Mouse (Mus musculus): ENCODE data around the gene Uroc1.

The Uroc1 gene

GRCm38 (mm10) chr6:90332561-90333425 lies at the start of gene Uroc1:
Uroc1 (plus strand) TSS chr6:90333284.
- DNase-seq (ENCODE audit: low read depth, low spot score): no peak

- peak; percentile 77 for DNase-seq (ENCODE audit: low read depth, low spot score)
Measured at GRCm38 (mm10) chr6:90288265-90288664, 44.8 kb upstream of the Uroc1 start.

GRCm38 (mm10) chr6:90300919-90301318 lies 32.2 kb upstream of the Uroc1 start, which contains the start of gene BC048671:
BC048671 (plus strand) TSS chr6:90301219.
- DNase-seq (ENCODE audit: low read depth, low spot score): no peak

GRCm38 (mm10) chr6:90306315-90306975 lies 26.6 kb upstream of the Uroc1 start:
- no peak for DNase-seq (ENCODE audit: low read depth, low spot score)

GRCm38 (mm10) chr6:90308839-90309778 lies 24.0 kb upstream of the Uroc1 start:
- DNase-seq (ENCODE audit: low read depth, low spot score): no peak

GRCm38 (mm10) chr6:90315961-90316360 lies 17.1 kb upstream of the Uroc1 start:
- no peak for DNase-seq (ENCODE audit: low read depth, low spot score)

GRCm38 (mm10) chr6:90317510-90318258 lies 15.4 kb upstream of the Uroc1 start:
- DNase-seq (ENCODE audit: low read depth, low spot score): no peak

GRCm38 (mm10) chr6:90319019-90319418 lies 14.1 kb upstream of the Uroc1 start:
- DNase-seq (ENCODE audit: low read depth, low spot score): no peak

GRCm38 (mm10) chr6:90319475-90320191 lies 13.5 kb upstream of the Uroc1 start:
- DNase-seq (ENCODE audit: low read depth, low spot score): no peak

GRCm38 (mm10) chr6:90320429-90320828 lies 12.7 kb upstream of the Uroc1 start:
- DNase-seq (ENCODE audit: low read depth, low spot score): no peak

GRCm38 (mm10) chr6:90321811-90322210 lies 11.3 kb upstream of the Uroc1 start:
- peak; percentile 74 for DNase-seq (ENCODE audit: low read depth, low spot score)

- peak; percentile 24 for DNase-seq (ENCODE audit: low read depth, low spot score)
Measured at GRCm38 (mm10) chr6:90324026-90324425, 9.1 kb upstream of the Uroc1 start.

- DNase-seq (ENCODE audit: low read depth, low spot score): no peak
Measured at GRCm38 (mm10) chr6:90324463-90324862, 8.6 kb upstream of the Uroc1 start.

- DNase-seq (ENCODE audit: low read depth, low spot score): no peak
Measured at GRCm38 (mm10) chr6:90324991-90325390, 8.1 kb upstream of the Uroc1 start, which contains the start of gene Chst13. Chst13 (minus strand) TSS chr6:90325185.

GRCm38 (mm10) chr6:90327670-90328069 lies 5.4 kb upstream of the Uroc1 start:
- peak; percentile 73 for DNase-seq (ENCODE audit: low read depth, low spot score)

GRCm38 (mm10) chr6:90329953-90330352 lies 3.1 kb upstream of the Uroc1 start:
- DNase-seq (ENCODE audit: low read depth, low spot score): peak; percentile 71

GRCm38 (mm10) chr6:90334244-90334643 lies 1.2 kb downstream of the Uroc1 start:
- no peak for DNase-seq (ENCODE audit: low read depth, low spot score)

GRCm38 (mm10) chr6:90342343-90342742 lies 9.3 kb downstream of the Uroc1 start:
- DNase-seq (ENCODE audit: low read depth, low spot score): no peak

- no peak for DNase-seq (ENCODE audit: low read depth, low spot score)
Measured at GRCm38 (mm10) chr6:90347183-90347582, 14.1 kb downstream of the Uroc1 start.

- peak; percentile 69 for DNase-seq (ENCODE audit: low read depth, low spot score)
Measured at GRCm38 (mm10) chr6:90348500-90348899, 15.4 kb downstream of the Uroc1 start.

All from 3T3-L1 (cell line).